Mouse (Mus musculus) liver, postnatal 0 days (tissue): ENCODE measurements around the gene Acsf2.

Experiments used
- CTCF ChIP-seq: sonication (generic); IDR thresholded peaks from 2 replicates; pipeline ENCODE4 v1.5.1; 2016; ENCODE audit warnings: antibody characterized with exemption, low read depth
- EP300 ChIP-seq: IDR thresholded peaks from 2 replicates; pipeline ENCODE4 v1.6.1; 2016; ENCODE audit warnings: antibody characterized with exemption, low read depth, mild to moderate bottlenecking

DNA sequence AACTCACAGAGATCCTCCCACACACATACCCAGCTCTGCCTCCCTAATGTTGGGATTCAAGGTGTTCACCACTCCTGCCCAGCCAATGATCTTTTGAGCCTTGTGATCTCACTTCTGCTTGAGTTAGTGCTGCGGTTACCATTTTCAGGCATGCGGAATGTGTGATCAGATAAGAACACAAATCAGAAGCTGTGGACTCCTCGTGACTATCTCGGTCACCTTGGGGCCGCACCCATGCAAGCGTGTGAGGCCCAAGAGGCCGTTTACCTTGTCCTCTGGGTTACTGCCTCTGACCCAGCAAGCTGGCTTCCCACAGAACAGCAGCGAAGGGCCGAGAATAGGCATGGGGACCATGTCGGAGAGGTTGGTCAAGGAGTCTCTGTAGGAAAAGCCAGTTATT is 92.7 kb downstream of the Acsf2 start:
- no peak for TF ChIP-seq CTCF
- no peak for TF ChIP-seq EP300
